Mouse (Mus musculus): ENCODE results near the gene Yif1b. TPM values are rescaled to one million over a fixed set of nuclear protein-coding genes. Genes with fewer than 3 reads are reported as not detected.
A peak's percentile ranks its signal among the peaks of the same experiment; 100 is the strongest.

Yif1b gene
- polyA plus RNA-seq, 1 experiment from 2014 or later: 57.0 TPM

GRCm38 (mm10) chr7:29288079-29288478, 50.0 kb downstream of the Yif1b start:
- in situ Hi-C loops (cut with MboI; ENCODE audit: low pct_unique_long_range_greater_than_20kb): loop anchor here (5.0 kb wide), 1 partner anchor 106 kb away; the partner anchor contains the start of gene Psmd8
- TF ChIP-seq CTCF (IDR thresholded peaks at IDR 0.05): no peak
- no peaks in the 10 kb centered on the region for H3K27me3 ChIP-seq
- CTCF ChIA-PET: no interaction called here
- DNase-seq (ENCODE audit: low read depth, low spot score) (no peak), ATAC-seq (no peak)
- POLR2A ChIA-PET: interaction anchor here (0.6 to 1.1 kb wide), 2 partner anchors 41 to 166 kb away, joined by 3 to 4 read pairs; no protein-coding TSS in a partner anchor

DNA sequence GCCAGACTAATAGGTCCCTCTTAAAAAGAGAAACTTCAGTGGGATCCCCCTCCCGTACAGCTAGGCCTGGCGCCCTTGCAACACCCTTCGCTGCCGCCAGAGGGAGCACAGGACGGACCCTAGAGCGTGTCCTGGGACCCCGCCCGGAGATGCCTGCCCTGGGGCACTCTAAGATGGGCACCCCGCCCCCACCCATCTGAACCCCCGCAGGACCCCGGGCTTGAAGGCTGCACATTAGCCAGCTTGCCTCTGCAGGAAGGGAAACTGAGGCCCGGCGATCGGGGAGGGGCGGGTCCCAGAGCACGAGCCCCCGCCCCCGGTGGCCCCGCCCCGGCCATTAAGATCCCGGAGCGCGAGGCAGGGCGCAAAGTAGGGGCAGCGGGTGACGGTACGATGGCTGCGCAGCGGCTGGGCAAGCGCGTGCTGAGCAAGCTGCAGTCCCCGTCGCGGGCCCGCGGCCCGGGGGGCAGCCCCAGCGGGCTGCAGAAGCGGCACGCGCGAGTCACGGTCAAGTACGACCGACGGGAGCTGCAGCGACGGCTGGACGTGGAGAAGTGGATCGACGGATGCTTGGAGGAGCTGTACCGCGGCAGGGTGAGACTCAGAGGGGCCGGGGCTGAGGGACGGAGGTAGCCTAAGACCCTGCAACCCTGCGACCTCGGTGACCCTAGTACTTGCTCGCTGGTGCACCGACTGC, 51.0 kb downstream of the Yif1b start, which contains the start of gene Ppp1r14a:
Ppp1r14a (plus strand) TSS at position 367 of the 697 bp plus-strand sequence.
- ChIA-PET CTCF (interaction anchor here (0.6 to 2.9 kb wide), 4 partner anchors 11 to 121 kb away, joined by 3 to 14 read pairs (median 4); partner anchors contain the start of gene 2200002D01Rik), POLR2A (interaction anchor here (1.1 to 1.6 kb wide), 2 partner anchors 9 to 42 kb away, joined by 4 to 9 read pairs; no protein-coding TSS in a partner anchor)
- no peak for TF ChIP-seq CTCF (IDR thresholded peaks at IDR 0.05)
- in situ Hi-C loops (cut with MboI; ENCODE audit: low pct_unique_long_range_greater_than_20kb): loop anchor here (5.0 kb wide), 1 partner anchor 107 kb away; the partner anchor contains the start of gene Psmd8
- DNase-seq (ENCODE audit: low read depth, low spot score) (no peak), ATAC-seq (peak; percentile 60)
- H3K27me3 ChIP-seq: no peaks in the 10 kb centered on the region

- POLR2A ChIA-PET: interaction anchor here (1.6 kb wide), 1 partner anchor 10 kb away, joined by 9 read pairs; no protein-coding TSS in a partner anchor
- in situ Hi-C loops (cut with MboI; ENCODE audit: low pct_unique_long_range_greater_than_20kb): loop anchor here (5.0 kb wide), 3 partner anchors 108 to 238 kb away; partner anchors contain the start of genes Psmd8 and Ryr1
- DNase-seq (ENCODE audit: low read depth, low spot score) (no peak), ATAC-seq (no peak)
- TF ChIP-seq CTCF (IDR thresholded peaks at IDR 0.05): no peak
- CTCF ChIA-PET: interaction anchor here (1.7 to 2.9 kb wide), 2 partner anchors 11 to 13 kb away, joined by 4 to 14 read pairs; no protein-coding TSS in a partner anchor
- H3K27me3 ChIP-seq: no peaks in the 10 kb centered on the region
These were observed 51.7 kb downstream of the Yif1b start for GRCm38 (mm10) chr7:29289856-29290255.

DNA sequence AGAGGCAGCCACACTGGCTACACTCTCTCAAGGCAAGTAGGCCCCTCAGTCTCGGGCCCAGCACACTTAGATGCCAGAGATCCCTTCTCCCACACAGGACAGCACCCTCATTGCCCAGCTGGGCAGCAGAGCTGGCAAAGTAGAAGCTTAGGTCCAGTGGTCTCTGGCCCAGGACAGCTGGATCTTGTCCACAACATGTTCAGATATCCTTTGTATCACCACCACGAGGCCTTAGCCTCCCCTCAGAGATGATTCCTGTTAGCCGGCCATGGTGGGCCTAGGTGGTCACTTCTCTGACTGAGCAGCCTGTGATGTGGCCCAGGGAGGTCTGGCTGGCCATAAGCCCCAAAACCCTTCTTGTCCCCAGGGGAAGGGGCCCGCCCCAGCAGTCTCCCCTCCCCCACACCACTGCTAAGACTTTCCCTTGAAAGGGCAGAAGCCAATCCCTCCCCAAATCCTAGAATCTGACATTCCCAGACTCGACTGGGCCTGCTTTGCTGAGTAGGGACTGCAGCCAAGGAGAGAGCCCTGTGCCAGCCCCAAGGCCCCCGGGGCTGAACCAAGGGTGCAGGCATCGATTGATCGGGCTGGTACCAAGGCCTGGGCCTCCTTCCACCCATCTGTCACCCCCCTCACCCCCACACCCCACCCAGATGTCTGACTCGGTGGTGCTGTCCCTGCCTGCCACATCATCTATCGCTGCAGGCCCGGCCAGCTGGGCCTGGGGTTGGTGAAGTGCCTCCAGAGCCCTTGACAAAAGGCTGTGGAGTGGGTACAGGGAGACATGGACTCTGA, 52.8 kb downstream of the Yif1b start:
- ATAC-seq (no peak), DNase-seq (ENCODE audit: low read depth, low spot score) (no peak)
- TF ChIP-seq CTCF (IDR thresholded peaks at IDR 0.05): no peak
- ChIA-PET CTCF (interaction anchor here (0.9 to 3.2 kb wide), 4 partner anchors 10 to 111 kb away, joined by 4 to 14 read pairs (median 9); partner anchors contain the start of genes 2200002D01Rik and Psmd8), POLR2A (no interaction called here)
- H3K27me3 ChIP-seq: no peaks in the 10 kb centered on the region
- in situ Hi-C loops (cut with MboI; ENCODE audit: low pct_unique_long_range_greater_than_20kb): loop anchor here (5.0 kb wide), 2 partner anchors 164 to 239 kb away; partner anchors contain the start of gene Ryr1

- POLR2A ChIA-PET: interaction anchor here (1.3 kb wide), 1 partner anchor 9 kb away, joined by 4 read pairs; no protein-coding TSS in a partner anchor
- DNase-seq (ENCODE audit: low read depth, low spot score): no peak
- CTCF ChIA-PET: interaction anchor here (0.8 to 3.2 kb wide), 5 partner anchors 10 to 112 kb away, joined by 3 to 14 read pairs (median 4); partner anchors contain the start of genes 2200002D01Rik and Psmd8
- ATAC-seq: no peak
- TF ChIP-seq CTCF (IDR thresholded peaks at IDR 0.05): no peak
- in situ Hi-C loops (cut with MboI; ENCODE audit: low pct_unique_long_range_greater_than_20kb): loop anchor here (5.0 kb wide), 2 partner anchors 165 to 240 kb away; partner anchors contain the start of gene Ryr1
- H3K27me3 ChIP-seq: no peaks in the 10 kb centered on the region
These were observed 53.7 kb downstream of the Yif1b start for GRCm38 (mm10) chr7:29291616-29292457.

- CTCF ChIA-PET: interaction anchor here (2.0 to 3.2 kb wide), 2 partner anchors 9 to 46 kb away, joined by 9 to 14 read pairs; partner anchors contain the start of gene 2200002D01Rik
- DNase-seq (ENCODE audit: low read depth, low spot score) (no peak), ATAC-seq (no peak)
- in situ Hi-C loops (cut with MboI; ENCODE audit: low pct_unique_long_range_greater_than_20kb): loop anchor here (5.0 kb wide), 2 partner anchors 165 to 240 kb away; partner anchors contain the start of gene Ryr1
- POLR2A ChIA-PET: interaction anchor here (1.3 kb wide), 1 partner anchor 10 kb away, joined by 4 read pairs; no protein-coding TSS in a partner anchor
- no peaks in the 10 kb centered on the region for H3K27me3 ChIP-seq
- no peak for TF ChIP-seq CTCF (IDR thresholded peaks at IDR 0.05)
These were observed 54.4 kb downstream of the Yif1b start for GRCm38 (mm10) chr7:29292458-29293098.

GRCm38 (mm10) chr7:29293131-29294065, 55.3 kb downstream of the Yif1b start:
- H3K27me3 ChIP-seq: no peaks in the 10 kb centered on the region
- TF ChIP-seq CTCF (IDR thresholded peaks at IDR 0.05): no peak
- in situ Hi-C loops (cut with MboI; ENCODE audit: low pct_unique_long_range_greater_than_20kb): loop anchor here (5.0 kb wide), 2 partner anchors 166 to 241 kb away; partner anchors contain the start of gene Ryr1
- no peak for ATAC-seq
- POLR2A ChIA-PET: no interaction called here
- CTCF ChIA-PET: interaction anchor here (1.1 to 3.2 kb wide), 5 partner anchors 8 to 230 kb away, joined by 3 to 14 read pairs (median 4); partner anchors contain the start of gene 2200002D01Rik
- DNase-seq (ENCODE audit: low read depth, low spot score): no peak
